Mouse (Mus musculus) ES-E14 (cell line): ENCODE results near the gene H3f3b. TPM values are rescaled to one million over a fixed set of nuclear protein-coding genes. Genes with fewer than 3 reads are reported as not detected.

ENCODE experiments used
- DNase-seq: peaks from one replicate; pipeline ENCODE4 v3.0.0-alpha.2; 2013; ENCODE audit warnings: low read depth, low spot score
- H3K27ac ChIP-seq: 2 replicates; pipeline ENCODE4 v1.5.1; 2012; ENCODE audit warnings: low read depth, mild to moderate bottlenecking, low read length, moderate library complexity, mixed read lengths; ENCODE audit not compliant: poor library complexity, insufficient read depth, severe bottlenecking
- H3K36me3 ChIP-seq: 2 replicates; pipeline ENCODE4 v1.6.1; 2012; ENCODE audit warnings: mild to moderate bottlenecking, low read length, moderate library complexity, mixed read lengths; ENCODE audit not compliant: control insufficient read depth, poor library complexity, insufficient read depth, severe bottlenecking
- H3K4me1 ChIP-seq, 2 experiments: fragments of 150-350 bp in 1 of 2; sonication (generic) in 1 of 2; 2 replicates each; pipeline ENCODE4 v1.6.1; 2012; ENCODE audit warnings: low read length in 2 of 2, mild to moderate bottlenecking in 1 of 2, mixed read lengths in 1 of 2; ENCODE audit not compliant: control insufficient read depth in 2 of 2, insufficient read depth in 2 of 2, poor library complexity in 1 of 2
- H3K4me3 ChIP-seq, 2 experiments: fragments of 150-350 bp in 1 of 2; sonication (generic) in 1 of 2; 2 replicates each; pipeline ENCODE4 v1.5.1; 2012; ENCODE audit warnings: low read length in 2 of 2, low read depth in 1 of 2, mild to moderate bottlenecking in 1 of 2, mixed read lengths in 1 of 2; ENCODE audit not compliant: insufficient read depth in 1 of 2, poor library complexity in 1 of 2, severe bottlenecking in 1 of 2
- H3K9ac ChIP-seq: 2 replicates; pipeline ENCODE4 v1.6.1; 2012; ENCODE audit warnings: low read depth, mild to moderate bottlenecking, low read length, mixed read lengths; ENCODE audit not compliant: poor library complexity, insufficient read depth, severe bottlenecking
- H3K9me3 ChIP-seq: fragments of 150-350 bp; sonication (generic); 2 replicates; pipeline ENCODE4 v1.6.1; 2012; ENCODE audit warnings: low read depth, mild to moderate bottlenecking, low read length; ENCODE audit not compliant: control insufficient read depth, insufficient read depth
- CHD2 ChIP-seq: IDR thresholded peaks from 2 replicates; pipeline ENCODE4 v1.6.1; 2014; ENCODE audit warnings: mild to moderate bottlenecking, low read depth, low read length, inconsistent platforms
- HCFC1 ChIP-seq: IDR thresholded peaks from 2 replicates; pipeline ENCODE4 v1.6.1; 2012; ENCODE audit warnings: low read length, inconsistent platforms, borderline replicate concordance; ENCODE audit not compliant: insufficient read depth
- MAFK ChIP-seq: IDR thresholded peaks from 2 replicates; pipeline ENCODE4 v1.6.1; 2014; ENCODE audit warnings: mild to moderate bottlenecking, low read depth, low read length, inconsistent platforms; ENCODE audit not compliant: insufficient read depth
- ZC3H11A ChIP-seq: IDR thresholded peaks from 2 replicates; pipeline ENCODE4 v1.6.1; 2012; ENCODE audit warnings: low read depth, mild to moderate bottlenecking, inconsistent platforms, low read length, borderline replicate concordance
- ZNF384 ChIP-seq: IDR thresholded peaks from 2 replicates; pipeline ENCODE4 v1.6.1; 2012; ENCODE audit warnings: low read depth, low read length, inconsistent platforms
- in situ Hi-C, 2 experiments: fragments of 600-800 bp; cut with MboI; formaldehyde crosslinking; loops; one replicate each; pipeline ENCODE4 v1.15.1; 2025; ENCODE audit warnings: low sequenced_read_pairs in 2 of 2, inconsistent platforms in 1 of 2; ENCODE audit not compliant: unreplicated experiment in 2 of 2
- total RNA-seq: library from RNA; depleted of rRNA; stranded (reverse); fragments of 300-350 nt; gene quantifications from 2 replicates; pipeline ENCODE4 v1.2.3, GENCODE M21; 2012

The H3f3b gene
- total RNA-seq, 1 experiment, result 729 TPM

- TF ChIP-seq ZC3H11A (no peak), MAFK (no peak), ZNF384 (no peak), CHD2 (no peak), HCFC1 (no peak)
- no peak for DNase-seq
- no peak overlapping the region for H3K27ac ChIP-seq
- H3K4me3 ChIP-seq, result no peak overlapping the region
- H3K36me3 ChIP-seq, result peaks cover 42% of the 10 kb centered on the region
- no peaks in the 10 kb centered on the region for H3K9me3 ChIP-seq
- in situ Hi-C loops, result no loop called here
- H3K4me1 ChIP-seq, result peaks cover 0 to 3% of the 10 kb centered on the region in 2 experiments; a peak in 1 of 4 replicates
- H3K9ac ChIP-seq, result no peak overlapping the region
Observed at GRCm38 (mm10) chr11:116060596-116060995, 32.8 kb upstream of the H3f3b start.

GRCm38 (mm10) chr11:116059691-116060025 is 31.9 kb upstream of the H3f3b start:
- H3K27ac ChIP-seq, result no peak overlapping the region
- H3K36me3 ChIP-seq, result peaks cover 51% of the 10 kb centered on the region
- H3K4me1 ChIP-seq, result peaks cover 0 to 3% of the 10 kb centered on the region in 2 experiments; a peak in 1 of 4 replicates
- no peak for TF ChIP-seq ZC3H11A
- no peak for TF ChIP-seq MAFK
- TF ChIP-seq HCFC1, result no peak
- TF ChIP-seq CHD2, result no peak
- no peak for TF ChIP-seq ZNF384
- in situ Hi-C loops, result no loop called here
- no peak overlapping the region for H3K9ac ChIP-seq
- DNase-seq, result no peak
- no peak overlapping the region for H3K4me3 ChIP-seq
- no peaks in the 10 kb centered on the region for H3K9me3 ChIP-seq

- in situ Hi-C loops, result no loop called here
- Histone ChIP-seq H3K9me3 (no peaks in the 10 kb centered on the region), H3K4me3 (no peak overlapping the region), H3K9ac (no peak overlapping the region), H3K27ac (no peak overlapping the region), H3K36me3 (peaks cover 57% of the 10 kb centered on the region), H3K4me1 (peaks cover 0 to 3% of the 10 kb centered on the region in 2 experiments; a peak in 1 of 4 replicates)
- TF ChIP-seq ZC3H11A, result no peak
- TF ChIP-seq HCFC1, result no peak
- no peak for DNase-seq
Observed at GRCm38 (mm10) chr11:116058868-116059690, 31.3 kb upstream of the H3f3b start.

DNA sequence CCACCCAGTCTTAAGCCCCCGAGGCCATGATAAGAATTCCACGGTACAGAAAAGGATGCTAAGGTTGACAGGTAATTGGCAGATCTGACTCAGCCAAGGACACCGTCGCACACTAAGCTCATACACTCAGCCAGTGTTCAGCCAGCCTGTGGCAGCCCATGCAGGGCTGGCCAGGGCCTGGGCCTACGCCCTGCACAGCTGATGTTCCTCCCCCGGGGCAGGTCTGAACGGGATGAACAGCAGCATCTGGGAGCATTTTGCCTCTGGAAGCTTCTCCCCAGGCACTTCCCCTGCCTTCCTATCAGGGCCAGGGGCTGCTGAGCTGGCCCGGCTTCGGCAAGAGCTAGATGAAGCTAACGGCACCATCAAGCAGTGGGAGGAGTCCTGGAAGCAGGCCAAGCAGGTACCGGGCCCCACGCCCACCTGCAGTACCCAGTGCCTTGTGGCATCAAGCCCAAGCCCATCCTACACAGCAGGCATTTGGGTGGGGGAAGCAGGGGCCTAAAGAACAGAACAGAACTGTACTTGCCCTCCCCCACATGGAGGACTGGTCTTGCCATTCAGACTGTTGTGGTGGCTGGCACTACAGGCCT is 30.4 kb upstream of the H3f3b start:
- no peak for DNase-seq
- no peak for TF ChIP-seq ZC3H11A
- no peak for TF ChIP-seq ZNF384
- TF ChIP-seq HCFC1, result no peak
- in situ Hi-C loops, result no loop called here

More for the DNA sequence above, 30.4 kb upstream of the H3f3b start:
- Histone ChIP-seq H3K27ac (no peak overlapping the region), H3K4me1 (peaks cover 0 to 3% of the 10 kb centered on the region in 2 experiments; a peak in 1 of 4 replicates), H3K4me3 (no peak overlapping the region), H3K9me3 (no peaks in the 10 kb centered on the region), H3K36me3 (peaks cover 66% of the 10 kb centered on the region), H3K9ac (no peak overlapping the region)
